Mouse (Mus musculus) liver, embryonic 13.5 days (tissue): ENCODE data around the gene Srsf3. TPM values are rescaled to one million over a fixed set of nuclear protein-coding genes. Genes with fewer than 3 reads are reported as not detected.

Source experiments
- ATAC-seq: fragments of 200-750 bp; cut with Nextera tagmentation; 2 replicates; pipeline ENCODE4 v1.8.0; 2017; ENCODE audit warnings: low read depth, mild to moderate bottlenecking, moderate number of reproducible peaks, moderate library complexity
- DNase-seq: peaks from one replicate; pipeline ENCODE4 v3.0.0; 2022
- H3K27ac ChIP-seq: fragments of 300-500 bp; sonication (generic); 2 replicates; pipeline ENCODE4 v1.5.1; 2015; ENCODE audit warnings: moderate library complexity, mild to moderate bottlenecking, inconsistent platforms
- H3K27me3 ChIP-seq: fragments of 300-500 bp; sonication (generic); 2 replicates; pipeline ENCODE4 v1.6.1; 2015; ENCODE audit warnings: mild to moderate bottlenecking, inconsistent platforms
- H3K36me3 ChIP-seq: fragments of 300-500 bp; sonication (generic); 2 replicates; pipeline ENCODE4 v1.6.1; 2015; ENCODE audit warnings: mild to moderate bottlenecking, inconsistent platforms
- H3K4me1 ChIP-seq: fragments of 300-500 bp; sonication (generic); replicated peaks from 2 replicates; pipeline ENCODE4 v1.6.1; 2015; ENCODE audit warnings: inconsistent platforms
- H3K4me2 ChIP-seq: fragments of 300-500 bp; sonication (generic); 2 replicates; pipeline ENCODE4 v1.6.1; 2015; ENCODE audit warnings: inconsistent platforms, mild to moderate bottlenecking, moderate library complexity
- H3K4me3 ChIP-seq: fragments of 300-500 bp; sonication (generic); replicated peaks from 2 replicates; pipeline ENCODE4 v1.5.1; 2015; ENCODE audit warnings: mild to moderate bottlenecking, inconsistent platforms
- H3K9ac ChIP-seq: fragments of 300-500 bp; sonication (generic); 2 replicates; pipeline ENCODE4 v1.6.1; 2015; ENCODE audit warnings: mild to moderate bottlenecking, inconsistent platforms
- H3K9me3 ChIP-seq: fragments of 300-500 bp; sonication (generic); replicated peaks from 2 replicates; pipeline ENCODE4 v1.6.1; 2016; ENCODE audit warnings: inconsistent platforms
- WGBS: fragments of 180-500 bp; shearing (Covaris S2); methylation state at CpG from one replicate; pipeline ENCODE4 v1.1.7; 2015; ENCODE audit not compliant: insufficient replicate concordance; 5-methylcytosine and 5-hydroxymethylcytosine counted together
- polyA plus RNA-seq: library from polyadenylated mRNA; unstranded; fragments of >200 nt; fragmentation: Nextera tagmentation; extraction: Ambion mirVana; gene quantifications from 2 replicates; pipeline ENCODE4 v1.2.1, GENCODE M21; 2015

The Srsf3 gene
- polyA plus RNA-seq, 1 experiment from 2014 or later: 320 TPM

DNA sequence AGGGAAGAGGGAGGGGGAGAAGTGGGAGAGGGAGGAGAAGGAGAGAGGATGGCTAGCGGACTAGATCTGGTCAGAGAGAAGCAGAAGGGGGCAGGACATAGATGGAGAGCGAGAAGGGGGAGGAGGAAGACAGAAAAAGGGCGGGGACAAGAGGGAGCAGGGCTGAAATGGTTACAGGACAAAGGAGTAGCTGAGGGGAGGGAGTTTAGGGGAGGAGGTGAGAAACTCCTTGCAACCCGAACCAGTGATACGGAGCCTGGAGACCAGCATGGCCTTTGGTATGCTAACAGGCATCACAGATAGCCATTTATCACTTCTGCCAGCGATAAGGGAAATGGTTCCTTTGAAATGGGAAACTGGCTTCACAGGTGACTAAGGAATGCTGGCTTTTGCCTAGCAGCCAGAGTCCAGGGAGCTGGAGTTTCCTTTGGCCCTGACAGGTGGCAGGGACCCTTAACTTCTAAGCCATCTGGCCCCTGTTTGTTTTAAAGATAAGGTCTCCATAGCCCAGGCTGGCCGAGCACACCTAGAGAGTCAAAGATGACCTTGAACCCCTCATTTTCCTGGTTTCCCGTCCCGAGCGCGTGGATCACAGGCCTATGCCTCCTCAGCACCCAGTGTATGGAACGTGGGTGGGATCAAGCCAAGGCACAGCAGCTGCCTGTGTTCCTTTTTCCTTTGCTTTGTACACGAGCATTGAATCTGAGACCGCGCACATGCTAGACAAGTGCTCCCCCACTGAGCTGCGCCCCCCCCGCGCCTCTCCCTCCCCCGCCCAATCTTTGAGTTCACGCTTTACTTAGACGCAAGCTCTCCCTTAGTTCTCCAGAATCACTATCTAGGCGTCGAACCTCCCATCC lies 48.6 kb downstream of the Srsf3 start:
- H3K4me1 ChIP-seq: peaks cover 31% of the 10 kb centered on the region
- H3K4me2 ChIP-seq: peak overlapping the region; percentile 61
- no peaks in the 10 kb centered on the region for H3K36me3 ChIP-seq
- DNase-seq: no peak
- H3K27me3 ChIP-seq: peaks cover 55% of the 10 kb centered on the region
- no peak overlapping the region for H3K9ac ChIP-seq
- 0 out of 2 replicates have a peak, but pooled peaks cover 3% of the 10 kb centered on the region for H3K9me3 ChIP-seq
- H3K4me3 ChIP-seq: peak overlapping the region; percentile 27; the same call in 1 of the 2 replicates
- ATAC-seq: peak; percentile 34; the same call in 1 of the 2 replicates
- H3K27ac ChIP-seq: no peak overlapping the region
- WGBS: 8% methylated on average over 23 of the region's 23 CpGs

DNA sequence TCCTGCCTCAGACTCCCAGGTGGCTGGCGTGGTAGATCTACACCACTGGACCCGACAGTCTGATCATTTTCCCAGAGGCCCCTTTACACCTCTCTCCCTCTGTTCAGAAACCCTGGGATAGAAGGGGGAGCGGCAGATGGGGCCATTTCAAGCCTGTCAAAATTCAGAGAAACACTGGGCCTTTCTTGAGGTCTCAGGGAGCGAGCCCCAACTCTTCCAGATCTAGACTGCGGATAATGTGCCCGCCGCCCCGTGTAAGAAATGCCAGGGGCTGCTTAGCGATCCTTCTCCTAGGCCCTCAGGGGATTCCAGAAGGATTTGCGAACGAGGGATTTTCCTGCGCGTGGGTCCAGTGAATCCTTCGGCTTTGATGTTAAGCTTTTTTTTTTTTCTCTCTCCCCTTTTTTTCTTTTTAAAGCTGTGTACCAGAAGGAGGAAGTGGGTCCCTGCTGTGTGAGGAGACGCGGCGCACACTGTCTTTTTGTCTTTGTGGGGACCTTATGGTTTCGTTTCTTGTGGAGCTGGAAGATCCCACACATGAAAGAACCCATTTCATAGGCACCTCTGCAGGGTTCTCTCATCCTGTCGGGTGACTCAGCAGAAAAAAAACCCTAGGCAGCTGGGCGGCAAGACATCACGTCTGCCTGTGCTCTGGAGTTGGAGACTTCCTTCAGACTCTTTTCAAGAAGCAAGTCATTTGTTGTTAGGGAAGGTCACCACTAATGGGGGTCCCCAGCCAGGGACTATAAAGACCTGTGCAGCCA lies 49.4 kb downstream of the Srsf3 start:
- Histone ChIP-seq H3K27me3 (peaks cover 51% of the 10 kb centered on the region), H3K4me3 (peak overlapping the region; percentile 27), H3K36me3 (no peaks in the 10 kb centered on the region), H3K4me2 (peak overlapping the region; percentile 61), H3K4me1 (peaks cover 31% of the 10 kb centered on the region), H3K9ac (peak overlapping the region; percentile 49; the same call in 1 of the 2 replicates), H3K9me3 (0 out of 2 replicates have a peak, but pooled peaks cover 3% of the 10 kb centered on the region), H3K27ac (0 out of 2 replicates have a peak overlapping the region, but pooled peaks have one; percentile 7)
- 7% methylated on average over 21 of the region's 21 CpGs for WGBS
- peak; percentile 36 for DNase-seq
- ATAC-seq: no peak

DNA sequence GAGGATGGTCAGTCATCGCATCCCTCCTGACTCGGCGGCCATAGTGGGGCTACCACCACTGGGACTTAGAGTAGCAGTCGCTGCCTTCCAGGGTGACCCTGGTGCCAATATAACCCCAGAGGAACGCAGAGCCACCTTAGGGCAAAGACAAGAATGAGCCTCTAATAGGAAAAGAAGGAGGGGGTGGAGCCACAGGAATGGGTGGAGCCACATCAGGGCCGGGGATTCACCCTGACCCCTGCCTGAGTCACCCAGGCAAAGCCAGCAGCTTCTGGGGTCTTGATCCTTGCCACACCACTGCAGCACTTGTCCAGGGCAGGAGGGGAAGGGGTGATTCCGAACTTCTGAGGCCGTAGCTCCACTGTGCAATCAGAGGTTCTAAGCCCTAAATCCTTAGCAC lies 51.2 kb downstream of the Srsf3 start:
- H3K4me1 ChIP-seq: peaks cover 25% of the 10 kb centered on the region
- H3K9ac ChIP-seq: no peak overlapping the region
- no peaks in the 10 kb centered on the region for H3K36me3 ChIP-seq
- ATAC-seq (no peak), DNase-seq (no peak)
- no peak overlapping the region for H3K27ac ChIP-seq
- 81% methylated on average over 8 of the region's 8 CpGs for WGBS
- peaks cover 36% of the 10 kb centered on the region for H3K27me3 ChIP-seq
- H3K4me3 ChIP-seq: no peak overlapping the region
- no peak overlapping the region for H3K4me2 ChIP-seq
- 0 out of 2 replicates have a peak, but pooled peaks cover 3% of the 10 kb centered on the region for H3K9me3 ChIP-seq

DNA sequence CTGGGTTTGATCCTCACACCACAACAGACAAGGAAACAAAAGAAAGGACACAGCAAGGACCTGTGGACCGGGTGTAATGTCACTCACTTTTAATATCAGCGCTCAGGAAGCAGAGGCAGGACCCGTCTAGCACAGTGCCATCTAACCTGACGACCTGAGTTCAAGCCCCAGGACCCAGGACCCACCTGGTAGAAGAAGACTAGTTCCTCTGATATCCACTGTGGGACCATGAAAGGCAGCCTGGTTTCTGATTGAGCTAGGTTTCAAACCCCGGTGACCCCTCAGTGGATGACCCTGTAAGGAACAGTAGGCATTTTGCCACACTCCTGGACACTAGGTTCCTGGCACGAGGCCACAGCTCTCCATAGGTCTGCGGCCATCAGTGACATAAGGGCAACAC lies 52.2 kb downstream of the Srsf3 start:
- no peak overlapping the region for H3K9ac ChIP-seq

DNA sequence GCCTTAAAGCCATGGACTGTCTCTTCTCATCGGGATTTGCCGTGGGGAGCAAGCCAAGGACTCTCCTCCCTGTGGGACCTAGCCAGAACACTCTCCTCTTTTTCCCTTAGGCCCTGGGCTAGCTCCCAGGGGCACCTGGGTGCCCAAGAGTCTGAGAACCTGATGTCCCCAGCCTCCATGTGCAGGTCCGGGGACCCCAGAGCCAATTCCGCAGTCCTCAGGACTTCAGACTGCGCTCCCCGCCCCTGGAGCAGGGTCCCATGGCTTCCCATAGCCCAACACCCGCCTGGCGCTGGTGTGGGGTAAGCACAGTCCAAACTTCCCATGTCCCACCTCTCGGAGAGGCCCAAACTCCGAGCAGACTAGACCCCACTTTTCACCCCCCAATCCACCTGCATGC lies 52.8 kb downstream of the Srsf3 start:
- no peak overlapping the region for H3K4me3 ChIP-seq
- ATAC-seq (no peak), DNase-seq (no peak)
- no peak overlapping the region for H3K9ac ChIP-seq
- no peak overlapping the region for H3K4me2 ChIP-seq
- WGBS: 69% methylated on average over 10 of the region's 10 CpGs
- H3K36me3 ChIP-seq: no peaks in the 10 kb centered on the region
- H3K27ac ChIP-seq: no peak overlapping the region
- 0 out of 2 replicates have a peak, but pooled peaks cover 3% of the 10 kb centered on the region for H3K9me3 ChIP-seq
- H3K4me1 ChIP-seq: peaks cover 18% of the 10 kb centered on the region
- H3K27me3 ChIP-seq: peaks cover 21% of the 10 kb centered on the region

More for the DNA sequence above, 52.2 kb downstream of the Srsf3 start:
- Histone ChIP-seq H3K27ac (no peak overlapping the region), H3K27me3 (peaks cover 25% of the 10 kb centered on the region), H3K4me2 (no peak overlapping the region), H3K9me3 (0 out of 2 replicates have a peak, but pooled peaks cover 3% of the 10 kb centered on the region), H3K36me3 (no peaks in the 10 kb centered on the region), H3K4me3 (no peak overlapping the region), H3K4me1 (peaks cover 18% of the 10 kb centered on the region)
- DNase-seq: no peak
- 69% methylated on average over 7 of the region's 7 CpGs for WGBS
- ATAC-seq: no peak

DNA sequence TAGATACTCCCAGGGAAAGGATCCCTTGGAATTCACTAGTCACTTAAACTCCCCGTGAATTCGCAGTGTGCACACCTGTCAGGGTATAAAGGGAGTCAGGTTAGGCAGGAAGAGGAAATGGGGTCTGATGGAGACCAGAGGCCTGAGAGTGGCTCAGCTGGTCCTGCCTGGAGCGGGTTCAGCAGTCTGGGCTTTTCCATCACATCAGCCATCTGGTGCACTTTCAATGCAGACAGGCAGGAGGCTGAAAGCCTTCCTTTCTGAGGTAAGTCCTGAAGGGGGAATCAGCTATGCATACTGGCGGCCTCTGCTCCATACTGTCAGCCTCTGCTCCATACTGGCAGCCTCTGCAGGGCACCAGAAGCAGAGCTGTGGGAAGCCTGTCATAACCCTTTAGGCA lies 54.5 kb downstream of the Srsf3 start:
- ATAC-seq (no peak), DNase-seq (no peak)
- Histone ChIP-seq H3K4me3 (no peak overlapping the region), H3K27ac (no peak overlapping the region), H3K36me3 (no peaks in the 10 kb centered on the region), H3K9me3 (0 out of 2 replicates have a peak, but pooled peaks cover 3% of the 10 kb centered on the region), H3K27me3 (peaks cover 17% of the 10 kb centered on the region), H3K9ac (no peak overlapping the region), H3K4me1 (peaks cover 5% of the 10 kb centered on the region), H3K4me2 (no peak overlapping the region)
- 70% methylated on average over 4 of the region's 4 CpGs for WGBS

DNA sequence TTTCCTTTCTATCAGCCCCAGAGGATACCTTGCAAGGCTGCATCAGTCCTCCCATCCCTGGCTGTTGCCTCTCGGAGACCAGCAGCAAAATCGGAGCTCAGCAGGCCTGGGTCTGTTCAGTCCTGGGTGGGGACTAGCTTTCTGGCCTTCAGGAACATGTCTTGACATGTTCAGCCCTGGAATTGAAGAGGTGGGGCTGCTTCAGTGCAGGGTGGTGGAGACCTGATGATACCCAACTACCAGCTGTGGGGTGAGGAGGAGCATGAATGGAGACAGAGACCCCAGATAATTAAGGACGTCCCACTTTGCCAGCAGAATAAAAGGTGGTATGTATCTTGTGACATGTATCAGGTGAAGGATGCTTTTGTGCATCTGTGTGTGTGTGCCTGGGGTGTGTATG lies 58.3 kb downstream of the Srsf3 start, which contains the start of gene Cdkn1a:
Gene Cdkn1a, plus strand, starts transcription at position 201 of the 400 bp plus-strand sequence.
- H3K9me3 ChIP-seq: no peaks in the 10 kb centered on the region
- H3K4me3 ChIP-seq: no peak within 1 kb of the TSS
- WGBS: 62% methylated on average over 3 of the region's 3 CpGs
- H3K27ac ChIP-seq: no peak within 1 kb of the TSS
- ATAC-seq (no peak), DNase-seq (no peak)
- peaks cover 50% of the 10 kb centered on the region for H3K27me3 ChIP-seq
- H3K4me2 ChIP-seq: no peak within 1 kb of the TSS
- H3K4me1 ChIP-seq: peaks cover 27% of the 10 kb centered on the region
- H3K9ac ChIP-seq: no peak within 1 kb of the TSS
- no peaks in the 10 kb centered on the region for H3K36me3 ChIP-seq

DNA sequence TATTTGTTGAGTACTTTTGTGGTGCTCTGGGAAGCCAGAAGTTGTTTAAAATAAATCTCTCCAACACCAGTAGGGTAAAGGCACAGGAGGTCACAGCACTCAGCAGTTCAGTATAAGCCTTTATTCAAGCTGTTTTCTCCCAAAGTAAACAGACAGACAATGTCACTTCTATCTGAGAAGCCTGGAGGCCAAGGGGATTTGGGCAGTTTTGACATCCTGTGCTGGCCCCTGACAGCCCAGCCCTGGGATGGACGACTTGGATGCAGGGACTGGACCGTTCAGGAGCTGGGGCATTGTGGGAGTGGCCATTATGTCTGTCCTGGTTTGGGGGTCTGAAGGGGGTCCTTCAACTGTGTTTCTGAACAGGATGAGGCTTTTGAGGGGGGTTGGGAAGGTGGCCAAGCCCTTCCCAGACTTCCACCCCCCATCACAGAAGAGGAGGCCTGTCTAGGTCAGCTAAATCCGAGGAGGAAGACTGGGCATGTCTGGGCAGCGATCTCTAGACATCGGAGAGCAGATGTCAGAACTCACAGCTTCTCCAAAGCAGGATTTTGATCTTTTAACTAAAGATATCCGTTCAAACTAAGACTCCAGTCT lies 59.0 kb downstream of the Srsf3 start:
- H3K9me3 ChIP-seq: no peaks in the 10 kb centered on the region
- H3K4me3 ChIP-seq: no peak overlapping the region
- ATAC-seq (no peak), DNase-seq (no peak)
- peaks cover 53% of the 10 kb centered on the region for H3K27me3 ChIP-seq
- H3K27ac ChIP-seq: no peak overlapping the region
- H3K9ac ChIP-seq: no peak overlapping the region
- WGBS: 49% methylated on average over 6 of the region's 6 CpGs
- H3K4me2 ChIP-seq: no peak overlapping the region
- no peaks in the 10 kb centered on the region for H3K36me3 ChIP-seq
- peaks cover 28% of the 10 kb centered on the region for H3K4me1 ChIP-seq

DNA sequence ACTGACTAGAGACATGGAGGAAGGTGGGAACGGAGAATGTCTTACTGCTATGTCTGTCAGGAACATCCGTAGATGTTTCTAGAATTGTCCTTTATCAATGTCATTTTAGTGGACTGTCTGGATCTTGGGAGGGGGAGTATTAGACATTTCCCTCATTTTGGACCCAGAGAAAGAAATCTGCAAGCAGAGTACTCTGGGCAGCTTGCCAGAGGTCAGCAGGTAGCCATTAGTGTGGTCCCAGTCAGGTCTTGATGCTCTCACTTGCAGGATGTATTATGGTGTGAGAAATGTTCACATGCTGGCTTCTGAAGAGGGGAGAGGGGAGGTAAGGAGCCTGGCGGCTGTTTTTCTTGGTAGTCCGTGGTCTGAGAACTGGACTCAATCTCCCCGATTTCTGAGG lies 60.1 kb downstream of the Srsf3 start:
- Histone ChIP-seq H3K27ac (no peak overlapping the region), H3K36me3 (no peaks in the 10 kb centered on the region), H3K4me1 (peaks cover 28% of the 10 kb centered on the region), H3K4me2 (no peak overlapping the region), H3K4me3 (no peak overlapping the region), H3K9ac (no peak overlapping the region), H3K27me3 (peaks cover 53% of the 10 kb centered on the region), H3K9me3 (no peaks in the 10 kb centered on the region)
- ATAC-seq (no peak), DNase-seq (no peak)
- 52% methylated on average over 5 of the region's 5 CpGs for WGBS
